Mouse (Mus musculus): ENCODE measurements around the gene Adgrf5. TPM values are rescaled to one million over a fixed set of nuclear protein-coding genes. Genes with fewer than 3 reads are reported as not detected.
"Not testable (repeated sequence)": the region's sequence is repeated elsewhere in the genome, so short reads cannot be mapped to it uniquely, and the experiment has no call there.

Gene Adgrf5
- polyA plus RNA-seq, 1 experiment from 2014 or later, result 7.1 TPM

GRCm38 (mm10) chr17:43490371-43490770, 130.1 kb downstream of the Adgrf5 start:
- not testable (repeated sequence) for H3K9me3 ChIP-seq (ENCODE audit: control insufficient read depth, low read length); H3K4me2 ChIP-seq (ENCODE audit: low read depth, low read length, severe bottlenecking); H3K36me3 ChIP-seq (ENCODE audit: control insufficient read depth, insufficient read depth, low read length); H3K9ac ChIP-seq (ENCODE audit: low read length); H3K4me3 ChIP-seq (ENCODE audit: low read depth, low read length); H3K27ac ChIP-seq (ENCODE audit: low read depth, low read length); DNase-seq (ENCODE audit: low spot score); ATAC-seq (replicated peaks; ENCODE audit: low FRiP score); H3K27me3 ChIP-seq (ENCODE audit: control insufficient read depth, insufficient read depth, low read length); H3K4me1 ChIP-seq (replicated peaks; ENCODE audit: control insufficient read depth, insufficient read depth, low read length)
- WGBS, result 95% methylated on average over 8 of the region's 10 CpGs

GRCm38 (mm10) chr17:43495502-43495901, 135.3 kb downstream of the Adgrf5 start:
- ATAC-seq (replicated peaks; ENCODE audit: low FRiP score), result no peak
- no peak overlapping the region for H3K27ac ChIP-seq (ENCODE audit: low read depth, low read length)
- no peak overlapping the region for H3K4me2 ChIP-seq (ENCODE audit: low read depth, low read length, severe bottlenecking)
- no peak for DNase-seq (ENCODE audit: low spot score)
- whole genome bisulfite sequencing, result 87% methylated on average over 5 of the region's 5 CpGs
- no peaks in the 10 kb centered on the region for H3K36me3 ChIP-seq (ENCODE audit: control insufficient read depth, insufficient read depth, low read length)
- H3K4me3 ChIP-seq (ENCODE audit: low read depth, low read length), result no peak overlapping the region
- no peak overlapping the region for H3K9ac ChIP-seq (ENCODE audit: low read length)
- no peaks in the 10 kb centered on the region for H3K4me1 ChIP-seq (replicated peaks; ENCODE audit: control insufficient read depth, insufficient read depth, low read length)
- no peaks in the 10 kb centered on the region for H3K9me3 ChIP-seq (ENCODE audit: control insufficient read depth, low read length)
- no peaks in the 10 kb centered on the region for H3K27me3 ChIP-seq (ENCODE audit: control insufficient read depth, insufficient read depth, low read length)

GRCm38 (mm10) chr17:43497521-43497920, 137.3 kb downstream of the Adgrf5 start:
- Histone ChIP-seq H3K27ac (ENCODE audit: low read depth, low read length) (no peak overlapping the region), H3K27me3 (ENCODE audit: control insufficient read depth, insufficient read depth, low read length) (no peaks in the 10 kb centered on the region), H3K36me3 (ENCODE audit: control insufficient read depth, insufficient read depth, low read length) (no peaks in the 10 kb centered on the region), H3K4me2 (ENCODE audit: low read depth, low read length, severe bottlenecking) (no peak overlapping the region), H3K9me3 (ENCODE audit: control insufficient read depth, low read length) (no peaks in the 10 kb centered on the region), H3K9ac (ENCODE audit: low read length) (no peak overlapping the region), H3K4me1 (replicated peaks; ENCODE audit: control insufficient read depth, insufficient read depth, low read length) (no peaks in the 10 kb centered on the region), H3K4me3 (ENCODE audit: low read depth, low read length) (no peak overlapping the region)
- no peak for DNase-seq (ENCODE audit: low spot score)
- no peak for ATAC-seq (replicated peaks; ENCODE audit: low FRiP score)
- 84% methylated on average over 4 of the region's 4 CpGs for WGBS

- Histone ChIP-seq H3K9ac (ENCODE audit: low read length) (no peak overlapping the region), H3K27me3 (ENCODE audit: control insufficient read depth, insufficient read depth, low read length) (no peaks in the 10 kb centered on the region), H3K4me1 (replicated peaks; ENCODE audit: control insufficient read depth, insufficient read depth, low read length) (no peaks in the 10 kb centered on the region), H3K27ac (ENCODE audit: low read depth, low read length) (no peak overlapping the region), H3K36me3 (ENCODE audit: control insufficient read depth, insufficient read depth, low read length) (no peaks in the 10 kb centered on the region), H3K9me3 (ENCODE audit: control insufficient read depth, low read length) (no peaks in the 10 kb centered on the region), H3K4me3 (ENCODE audit: low read depth, low read length) (no peak overlapping the region), H3K4me2 (ENCODE audit: low read depth, low read length, severe bottlenecking) (no peak overlapping the region)
- ATAC-seq (replicated peaks; ENCODE audit: low FRiP score) (no peak), DNase-seq (ENCODE audit: low spot score) (no peak)
- WGBS, result 74% methylated on average over 1 of the region's 1 CpGs
These were observed 140.3 kb downstream of the Adgrf5 start for GRCm38 (mm10) chr17:43500513-43500912.

GRCm38 (mm10) chr17:43501223-43501622, 141.0 kb downstream of the Adgrf5 start:
- Histone ChIP-seq H3K36me3 (ENCODE audit: control insufficient read depth, insufficient read depth, low read length) (no peaks in the 10 kb centered on the region), H3K9ac (ENCODE audit: low read length) (no peak overlapping the region), H3K4me2 (ENCODE audit: low read depth, low read length, severe bottlenecking) (no peak overlapping the region), H3K4me3 (ENCODE audit: low read depth, low read length) (no peak overlapping the region), H3K27me3 (ENCODE audit: control insufficient read depth, insufficient read depth, low read length) (no peaks in the 10 kb centered on the region), H3K27ac (ENCODE audit: low read depth, low read length) (no peak overlapping the region), H3K9me3 (ENCODE audit: control insufficient read depth, low read length) (no peaks in the 10 kb centered on the region), H3K4me1 (replicated peaks; ENCODE audit: control insufficient read depth, insufficient read depth, low read length) (no peaks in the 10 kb centered on the region)
- DNase-seq (ENCODE audit: low spot score) (no peak), ATAC-seq (replicated peaks; ENCODE audit: low FRiP score) (no peak)
- WGBS, result 80% methylated on average over 3 of the region's 3 CpGs

GRCm38 (mm10) chr17:43501631-43502030, 141.4 kb downstream of the Adgrf5 start:
- ATAC-seq (replicated peaks; ENCODE audit: low FRiP score) (no peak), DNase-seq (ENCODE audit: low spot score) (no peak)
- no peak overlapping the region for H3K4me3 ChIP-seq (ENCODE audit: low read depth, low read length)
- H3K36me3 ChIP-seq (ENCODE audit: control insufficient read depth, insufficient read depth, low read length), result no peaks in the 10 kb centered on the region
- no peak overlapping the region for H3K9ac ChIP-seq (ENCODE audit: low read length)
- H3K27me3 ChIP-seq (ENCODE audit: control insufficient read depth, insufficient read depth, low read length), result no peaks in the 10 kb centered on the region
- H3K4me2 ChIP-seq (ENCODE audit: low read depth, low read length, severe bottlenecking), result no peak overlapping the region
- 95% methylated on average over 5 of the region's 5 CpGs for WGBS
- H3K9me3 ChIP-seq (ENCODE audit: control insufficient read depth, low read length), result no peaks in the 10 kb centered on the region
- H3K27ac ChIP-seq (ENCODE audit: low read depth, low read length), result no peak overlapping the region
- H3K4me1 ChIP-seq (replicated peaks; ENCODE audit: control insufficient read depth, insufficient read depth, low read length), result no peaks in the 10 kb centered on the region

- DNase-seq (ENCODE audit: low spot score), result no peak
- WGBS, result 92% methylated on average over 9 of the region's 9 CpGs
- no peak within 1 kb of the TSS for H3K27ac ChIP-seq (ENCODE audit: low read depth, low read length)
These were observed 142.3 kb downstream of the Adgrf5 start, which contains the start of gene Mep1a for GRCm38 (mm10) chr17:43502592-43502991. TSS of gene Mep1a (minus strand) at chr17:43502812.

GRCm38 (mm10) chr17:43503861-43504593, 143.8 kb downstream of the Adgrf5 start:
- no peak overlapping the region for H3K4me3 ChIP-seq (ENCODE audit: low read depth, low read length)
- ATAC-seq (replicated peaks; ENCODE audit: low FRiP score) (no peak), DNase-seq (ENCODE audit: low spot score) (no peak)
- H3K27me3 ChIP-seq (ENCODE audit: control insufficient read depth, insufficient read depth, low read length), result no peaks in the 10 kb centered on the region
- no peaks in the 10 kb centered on the region for H3K9me3 ChIP-seq (ENCODE audit: control insufficient read depth, low read length)
- H3K4me2 ChIP-seq (ENCODE audit: low read depth, low read length, severe bottlenecking), result no peak overlapping the region
- H3K27ac ChIP-seq (ENCODE audit: low read depth, low read length), result no peak overlapping the region
- no peaks in the 10 kb centered on the region for H3K4me1 ChIP-seq (replicated peaks; ENCODE audit: control insufficient read depth, insufficient read depth, low read length)
- no peak overlapping the region for H3K9ac ChIP-seq (ENCODE audit: low read length)
- WGBS, result 80% methylated on average over 4 of the region's 4 CpGs
- no peaks in the 10 kb centered on the region for H3K36me3 ChIP-seq (ENCODE audit: control insufficient read depth, insufficient read depth, low read length)

More at GRCm38 (mm10) chr17:43502592-43502991, 142.3 kb downstream of the Adgrf5 start, which contains the start of gene Mep1a:
- Histone ChIP-seq H3K9me3 (ENCODE audit: control insufficient read depth, low read length) (no peaks in the 10 kb centered on the region), H3K27me3 (ENCODE audit: control insufficient read depth, insufficient read depth, low read length) (no peaks in the 10 kb centered on the region), H3K4me3 (ENCODE audit: low read depth, low read length) (no peak within 1 kb of the TSS), H3K9ac (ENCODE audit: low read length) (no peak within 1 kb of the TSS), H3K4me2 (ENCODE audit: low read depth, low read length, severe bottlenecking) (no peak within 1 kb of the TSS), H3K36me3 (ENCODE audit: control insufficient read depth, insufficient read depth, low read length) (no peaks in the 10 kb centered on the region), H3K4me1 (replicated peaks; ENCODE audit: control insufficient read depth, insufficient read depth, low read length) (no peaks in the 10 kb centered on the region)
- no peak for ATAC-seq (replicated peaks; ENCODE audit: low FRiP score)

- no peaks in the 10 kb centered on the region for H3K9me3 ChIP-seq (ENCODE audit: control insufficient read depth, low read length)
- H3K36me3 ChIP-seq (ENCODE audit: control insufficient read depth, insufficient read depth, low read length), result no peaks in the 10 kb centered on the region
- WGBS, result 83% methylated on average over 6 of the region's 6 CpGs
- H3K4me2 ChIP-seq (ENCODE audit: low read depth, low read length, severe bottlenecking), result no peak overlapping the region
- DNase-seq (ENCODE audit: low spot score) (no peak), ATAC-seq (replicated peaks; ENCODE audit: low FRiP score) (no peak)
- H3K4me1 ChIP-seq (replicated peaks; ENCODE audit: control insufficient read depth, insufficient read depth, low read length), result no peaks in the 10 kb centered on the region
- no peak overlapping the region for H3K27ac ChIP-seq (ENCODE audit: low read depth, low read length)
- no peak overlapping the region for H3K4me3 ChIP-seq (ENCODE audit: low read depth, low read length)
- no peak overlapping the region for H3K9ac ChIP-seq (ENCODE audit: low read length)
- H3K27me3 ChIP-seq (ENCODE audit: control insufficient read depth, insufficient read depth, low read length), result no peaks in the 10 kb centered on the region
These were observed 144.3 kb downstream of the Adgrf5 start for GRCm38 (mm10) chr17:43504594-43504934.

Data from forebrain, embryonic 11.5 days (tissue).